Mouse (Mus musculus): ENCODE results near the gene Snph. TPM values are rescaled to one million over a fixed set of nuclear protein-coding genes. Genes with fewer than 3 reads are reported as not detected.

The Snph gene
- polyA plus RNA-seq, 1 experiment = not detected

DNA sequence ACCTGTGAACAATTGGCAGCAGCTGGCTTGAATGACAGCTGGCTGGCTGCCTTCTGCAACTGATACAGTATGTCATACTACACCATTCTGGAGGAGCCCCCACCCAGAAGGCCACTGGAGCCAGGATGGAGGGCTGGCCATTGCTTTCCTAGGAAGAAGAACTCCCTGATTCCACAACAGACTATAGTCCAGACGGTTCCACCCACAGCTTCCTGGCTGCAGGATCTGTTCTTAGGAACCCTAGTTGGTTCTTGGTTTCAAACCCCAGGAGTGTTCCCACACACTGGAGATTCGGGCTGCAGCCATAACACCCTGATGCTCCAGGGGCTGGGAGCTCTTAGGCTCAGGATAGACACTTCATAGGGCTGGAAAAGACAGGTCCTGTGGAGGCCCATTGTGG, 34.3 kb downstream of the Snph start:
- Histone ChIP-seq H3K27me3 (ENCODE audit: control insufficient read depth, insufficient read depth, insufficient read length) (peaks cover 64% of the 10 kb centered on the region), H3ac (ENCODE audit: control insufficient read depth, insufficient read length) (no peak overlapping the region), H3K4me2 (ENCODE audit: low read depth) (no peak overlapping the region), H3K36me3 (ENCODE audit: control insufficient read depth, insufficient read depth) (no peaks in the 10 kb centered on the region), H3K4me3 (no peak overlapping the region), H3K79me2 (ENCODE audit: control insufficient read depth, insufficient read depth) (no peaks in the 10 kb centered on the region)
- TF ChIP-seq POLR2AphosphoS2 (IDR thresholded peaks at IDR 0.05; ENCODE audit: insufficient read length, low read depth) (no peak), USF1 (IDR thresholded peaks at IDR 0.05; ENCODE audit: low read depth) (no peak), SRF (IDR thresholded peaks at IDR 0.05; ENCODE audit: control insufficient read depth, insufficient read length, low read depth) (no peak), MYOD1 (IDR thresholded peaks at IDR 0.05; ENCODE audit: control insufficient read depth in 1 of 3, insufficient read length in 2 of 3, low read depth in 2 of 3) (no peak), MAX (IDR thresholded peaks at IDR 0.05; ENCODE audit: low read depth) (no peak), TCF3 (IDR thresholded peaks at IDR 0.05; ENCODE audit: insufficient read length, low read depth) (no peak), E2F4 (IDR thresholded peaks at IDR 0.05; ENCODE audit: insufficient read depth) (no peak), MYOG (IDR thresholded peaks at IDR 0.05; ENCODE audit: control insufficient read depth in 1 of 3, insufficient read depth in 1 of 3, insufficient read length in 2 of 3, low read depth in 2 of 3) (no peak), REST (IDR thresholded peaks at IDR 0.05; ENCODE audit: insufficient read depth, insufficient read length) (no peak), POLR2A (IDR thresholded peaks at IDR 0.05; ENCODE audit: insufficient read length, low read depth) (no peak), CEBPB (IDR thresholded peaks at IDR 0.05; ENCODE audit: insufficient read depth, poor library complexity, severe bottlenecking) (no peak), TCF12 (IDR thresholded peaks at IDR 0.05; ENCODE audit: insufficient read depth, poor library complexity, severe bottlenecking) (no peak)

GRCm38 (mm10) chr2:151587306-151587705, 45.1 kb downstream of the Snph start:
- no peaks in the 10 kb centered on the region for H3K79me2 ChIP-seq (ENCODE audit: control insufficient read depth, insufficient read depth)
- no peak overlapping the region for H3ac ChIP-seq (ENCODE audit: control insufficient read depth, insufficient read length)
- H3K4me2 ChIP-seq (ENCODE audit: low read depth) = no peak overlapping the region
- no peaks in the 10 kb centered on the region for H3K36me3 ChIP-seq (ENCODE audit: control insufficient read depth, insufficient read depth)
- H3K4me3 ChIP-seq = no peak overlapping the region
- TF ChIP-seq E2F4 (IDR thresholded peaks at IDR 0.05; ENCODE audit: insufficient read depth) (no peak), USF1 (IDR thresholded peaks at IDR 0.05; ENCODE audit: low read depth) (no peak), TCF12 (IDR thresholded peaks at IDR 0.05; ENCODE audit: insufficient read depth, poor library complexity, severe bottlenecking) (no peak), MYOD1 (IDR thresholded peaks at IDR 0.05; ENCODE audit: control insufficient read depth in 1 of 3, insufficient read length in 2 of 3, low read depth in 2 of 3) (no peak), TCF3 (IDR thresholded peaks at IDR 0.05; ENCODE audit: insufficient read length, low read depth) (no peak), POLR2A (IDR thresholded peaks at IDR 0.05; ENCODE audit: insufficient read length, low read depth) (no peak)
- H3K27me3 ChIP-seq (ENCODE audit: control insufficient read depth, insufficient read depth, insufficient read length) = no peaks in the 10 kb centered on the region

- Histone ChIP-seq H3K79me2 (ENCODE audit: control insufficient read depth, insufficient read depth) (no peaks in the 10 kb centered on the region), H3K27me3 (ENCODE audit: control insufficient read depth, insufficient read depth, insufficient read length) (no peaks in the 10 kb centered on the region), H3ac (ENCODE audit: control insufficient read depth, insufficient read length) (no peak overlapping the region), H3K4me2 (ENCODE audit: low read depth) (no peak overlapping the region), H3K36me3 (ENCODE audit: control insufficient read depth, insufficient read depth) (no peaks in the 10 kb centered on the region), H3K4me3 (no peak overlapping the region)
- TF ChIP-seq POLR2A (IDR thresholded peaks at IDR 0.05; ENCODE audit: insufficient read length, low read depth) (no peak), USF1 (IDR thresholded peaks at IDR 0.05; ENCODE audit: low read depth) (no peak), REST (IDR thresholded peaks at IDR 0.05; ENCODE audit: insufficient read depth, insufficient read length) (no peak), MYOG (IDR thresholded peaks at IDR 0.05; ENCODE audit: control insufficient read depth in 1 of 3, insufficient read depth in 1 of 3, insufficient read length in 2 of 3, low read depth in 2 of 3) (no peak), MAX (IDR thresholded peaks at IDR 0.05; ENCODE audit: low read depth) (no peak), MYOD1 (IDR thresholded peaks at IDR 0.05; ENCODE audit: control insufficient read depth in 1 of 3, insufficient read length in 2 of 3, low read depth in 2 of 3) (no peak), SRF (IDR thresholded peaks at IDR 0.05; ENCODE audit: control insufficient read depth, insufficient read length, low read depth) (no peak), CEBPB (IDR thresholded peaks at IDR 0.05; ENCODE audit: insufficient read depth, poor library complexity, severe bottlenecking) (no peak), POLR2AphosphoS2 (IDR thresholded peaks at IDR 0.05; ENCODE audit: insufficient read length, low read depth) (no peak), TCF3 (IDR thresholded peaks at IDR 0.05; ENCODE audit: insufficient read length, low read depth) (no peak), TCF12 (IDR thresholded peaks at IDR 0.05; ENCODE audit: insufficient read depth, poor library complexity, severe bottlenecking) (no peak), E2F4 (IDR thresholded peaks at IDR 0.05; ENCODE audit: insufficient read depth) (no peak)
These were observed 45.6 kb downstream of the Snph start for GRCm38 (mm10) chr2:151586807-151587206.

DNA sequence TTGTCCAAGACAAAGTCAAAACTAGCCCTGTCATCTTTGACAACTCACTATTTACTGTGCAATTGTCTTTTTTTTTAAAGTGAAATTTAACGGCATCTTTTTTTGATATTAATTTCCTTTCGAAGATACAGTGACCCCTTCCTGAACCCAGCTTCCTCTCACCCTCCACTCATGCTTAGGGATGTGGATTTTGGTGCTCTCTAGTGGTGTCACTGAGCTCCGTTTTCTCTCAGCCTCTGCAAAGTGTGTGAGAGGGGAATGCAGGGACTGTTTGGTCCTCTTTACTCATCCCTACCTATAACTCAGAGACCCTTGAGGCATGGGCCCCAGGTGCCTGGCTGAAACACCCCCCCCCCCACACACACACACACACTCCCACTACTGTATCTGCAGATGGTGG, 46.5 kb downstream of the Snph start:
- Histone ChIP-seq H3K36me3 (ENCODE audit: control insufficient read depth, insufficient read depth) (no peaks in the 10 kb centered on the region), H3K4me3 (no peak overlapping the region), H3ac (ENCODE audit: control insufficient read depth, insufficient read length) (no peak overlapping the region), H3K79me2 (ENCODE audit: control insufficient read depth, insufficient read depth) (no peaks in the 10 kb centered on the region), H3K27me3 (ENCODE audit: control insufficient read depth, insufficient read depth, insufficient read length) (no peaks in the 10 kb centered on the region), H3K4me2 (ENCODE audit: low read depth) (no peak overlapping the region)
- TF ChIP-seq TCF12 (IDR thresholded peaks at IDR 0.05; ENCODE audit: insufficient read depth, poor library complexity, severe bottlenecking) (no peak), TCF3 (IDR thresholded peaks at IDR 0.05; ENCODE audit: insufficient read length, low read depth) (no peak), CEBPB (IDR thresholded peaks at IDR 0.05; ENCODE audit: insufficient read depth, poor library complexity, severe bottlenecking) (no peak), POLR2A (IDR thresholded peaks at IDR 0.05; ENCODE audit: insufficient read length, low read depth) (no peak), E2F4 (IDR thresholded peaks at IDR 0.05; ENCODE audit: insufficient read depth) (no peak), USF1 (IDR thresholded peaks at IDR 0.05; ENCODE audit: low read depth) (no peak), MYOD1 (IDR thresholded peaks at IDR 0.05; ENCODE audit: control insufficient read depth in 1 of 3, insufficient read length in 2 of 3, low read depth in 2 of 3) (no peak), POLR2AphosphoS2 (IDR thresholded peaks at IDR 0.05; ENCODE audit: insufficient read length, low read depth) (no peak)

- H3K79me2 ChIP-seq (ENCODE audit: control insufficient read depth, insufficient read depth) = no peaks in the 10 kb centered on the region
- H3K36me3 ChIP-seq (ENCODE audit: control insufficient read depth, insufficient read depth) = no peaks in the 10 kb centered on the region
- H3K4me2 ChIP-seq (ENCODE audit: low read depth) = no peak overlapping the region
- H3ac ChIP-seq (ENCODE audit: control insufficient read depth, insufficient read length) = no peak overlapping the region
- no peak overlapping the region for H3K4me3 ChIP-seq
- TF ChIP-seq MYOD1 (IDR thresholded peaks at IDR 0.05; ENCODE audit: control insufficient read depth in 1 of 3, insufficient read length in 2 of 3, low read depth in 2 of 3) (no peak), SRF (IDR thresholded peaks at IDR 0.05; ENCODE audit: control insufficient read depth, insufficient read length, low read depth) (no peak), POLR2A (IDR thresholded peaks at IDR 0.05; ENCODE audit: insufficient read length, low read depth) (no peak), E2F4 (IDR thresholded peaks at IDR 0.05; ENCODE audit: insufficient read depth) (no peak), CEBPB (IDR thresholded peaks at IDR 0.05; ENCODE audit: insufficient read depth, poor library complexity, severe bottlenecking) (no peak)
- peaks cover 3% of the 10 kb centered on the region for H3K27me3 ChIP-seq (ENCODE audit: control insufficient read depth, insufficient read depth, insufficient read length)
These were observed 51.4 kb downstream of the Snph start for GRCm38 (mm10) chr2:151580945-151581344.
